Mouse (Mus musculus) neural tube, embryonic 13.5 days (tissue): ENCODE results near the gene Ubn1. TPM values are rescaled to one million over a fixed set of nuclear protein-coding genes. Genes with fewer than 3 reads are reported as not detected.

ENCODE experiments used
- ATAC-seq: fragments of 200-750 bp; cut with Nextera tagmentation; 2 replicates; pipeline ENCODE4 v1.8.0; 2017; ENCODE audit warnings: low read depth, mild to moderate bottlenecking, moderate TSS enrichment, moderate library complexity
- H3K27ac ChIP-seq: fragments of 300-500 bp; sonication (generic); replicated peaks from 2 replicates; pipeline ENCODE4 v1.5.1; 2015; ENCODE audit warnings: moderate library complexity, mild to moderate bottlenecking, inconsistent platforms
- H3K27me3 ChIP-seq: fragments of 300-500 bp; sonication (generic); 2 replicates; pipeline ENCODE4 v1.6.1; 2015; ENCODE audit warnings: mild to moderate bottlenecking, inconsistent platforms
- H3K36me3 ChIP-seq: fragments of 300-500 bp; sonication (generic); 2 replicates; pipeline ENCODE4 v1.6.1; 2015; ENCODE audit warnings: mild to moderate bottlenecking, inconsistent platforms
- H3K4me1 ChIP-seq: fragments of 300-500 bp; sonication (generic); replicated peaks from 2 replicates; pipeline ENCODE4 v1.6.1; 2015; ENCODE audit warnings: inconsistent platforms
- H3K4me2 ChIP-seq: fragments of 300-500 bp; sonication (generic); 2 replicates; pipeline ENCODE4 v1.6.1; 2015; ENCODE audit warnings: inconsistent platforms, mild to moderate bottlenecking, moderate library complexity
- H3K4me3 ChIP-seq: fragments of 300-500 bp; sonication (generic); 2 replicates; pipeline ENCODE4 v1.5.1; 2015; ENCODE audit warnings: mild to moderate bottlenecking, inconsistent platforms
- H3K9ac ChIP-seq: fragments of 300-500 bp; sonication (generic); 2 replicates; pipeline ENCODE4 v1.6.1; 2015; ENCODE audit warnings: moderate library complexity, mild to moderate bottlenecking, inconsistent platforms
- H3K9me3 ChIP-seq: fragments of 300-500 bp; sonication (generic); 2 replicates; pipeline ENCODE4 v1.6.1; 2016; ENCODE audit warnings: inconsistent platforms
- WGBS: fragments of 180-500 bp; shearing (Covaris S2); methylation state at CpG from one replicate; pipeline ENCODE4 v1.1.7; 2015; 5-methylcytosine and 5-hydroxymethylcytosine counted together
- polyA plus RNA-seq: library from polyadenylated mRNA; unstranded; fragments of >200 nt; fragmentation: Nextera tagmentation; extraction: Ambion mirVana; gene quantifications from 2 replicates; pipeline ENCODE4 v1.2.1, GENCODE M21; 2015

Ubn1 gene
- polyA plus RNA-seq, 1 experiment from 2014 or later, result 16.0 TPM

DNA sequence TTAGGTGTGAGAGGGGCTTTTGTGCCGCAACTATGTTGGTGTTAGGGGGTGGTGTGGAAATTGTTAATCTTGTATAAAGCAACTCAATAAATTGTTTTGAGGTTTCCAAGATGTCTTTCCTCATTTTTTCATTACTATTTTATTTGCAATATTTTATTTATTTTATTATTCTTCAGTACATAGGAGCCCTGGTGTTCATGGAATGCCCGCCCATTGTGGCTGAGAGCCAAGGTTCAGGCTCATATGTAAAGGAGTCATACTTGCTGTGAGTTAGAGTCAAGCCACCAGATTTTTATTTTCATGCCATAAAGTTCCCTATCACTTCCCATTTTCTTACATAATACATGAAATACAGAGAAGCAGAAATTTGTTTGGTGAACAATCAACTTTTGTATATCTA, 36.3 kb downstream of the Ubn1 start:
- no peak overlapping the region for H3K9ac ChIP-seq
- no peak for ATAC-seq

GRCm38 (mm10) chr16:5089021-5089420, 39.2 kb downstream of the Ubn1 start:
- Histone ChIP-seq H3K36me3 (peaks cover 50% of the 10 kb centered on the region), H3K9ac (no peak overlapping the region), H3K9me3 (no peaks in the 10 kb centered on the region), H3K4me1 (no peaks in the 10 kb centered on the region), H3K4me2 (no peak overlapping the region), H3K27ac (no peak overlapping the region), H3K27me3 (no peaks in the 10 kb centered on the region), H3K4me3 (no peak overlapping the region)
- 76% methylated on average over 10 of the region's 10 CpGs for WGBS
- no peak for ATAC-seq

More for the DNA sequence above, 36.3 kb downstream of the Ubn1 start:
- Histone ChIP-seq H3K4me3 (no peak overlapping the region), H3K27me3 (no peaks in the 10 kb centered on the region), H3K9me3 (no peaks in the 10 kb centered on the region), H3K4me1 (no peaks in the 10 kb centered on the region), H3K36me3 (peaks cover 76% of the 10 kb centered on the region), H3K4me2 (no peak overlapping the region), H3K27ac (no peak overlapping the region)
- 97% methylated on average over 2 of the region's 2 CpGs for WGBS

DNA sequence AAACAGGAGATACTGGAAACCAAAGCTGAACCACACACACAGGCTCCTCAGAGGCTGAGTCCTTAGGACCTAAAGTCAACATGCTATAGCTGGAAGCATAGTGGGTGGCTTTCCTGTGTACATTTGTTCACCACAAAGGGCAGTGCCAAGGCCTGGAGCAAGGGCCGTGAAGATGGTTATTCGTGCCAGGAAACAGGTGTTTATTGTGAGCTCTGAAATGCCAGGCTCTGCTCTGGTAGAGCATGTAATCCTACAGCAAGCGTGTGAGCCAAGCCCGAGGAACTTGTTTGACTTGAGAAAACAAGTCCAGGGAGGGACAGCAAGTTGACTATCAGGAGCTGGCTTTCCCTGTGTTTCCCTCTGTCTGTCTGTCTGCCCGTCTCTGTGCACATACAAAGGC, 43.4 kb downstream of the Ubn1 start:
- Histone ChIP-seq H3K4me1 (no peaks in the 10 kb centered on the region), H3K36me3 (peaks cover 7% of the 10 kb centered on the region), H3K9me3 (no peaks in the 10 kb centered on the region), H3K27ac (no peak overlapping the region), H3K9ac (no peak overlapping the region), H3K4me3 (no peak overlapping the region), H3K27me3 (no peaks in the 10 kb centered on the region), H3K4me2 (no peak overlapping the region)
- WGBS, result 83% methylated on average over 5 of the region's 5 CpGs
- ATAC-seq, result no peak

DNA sequence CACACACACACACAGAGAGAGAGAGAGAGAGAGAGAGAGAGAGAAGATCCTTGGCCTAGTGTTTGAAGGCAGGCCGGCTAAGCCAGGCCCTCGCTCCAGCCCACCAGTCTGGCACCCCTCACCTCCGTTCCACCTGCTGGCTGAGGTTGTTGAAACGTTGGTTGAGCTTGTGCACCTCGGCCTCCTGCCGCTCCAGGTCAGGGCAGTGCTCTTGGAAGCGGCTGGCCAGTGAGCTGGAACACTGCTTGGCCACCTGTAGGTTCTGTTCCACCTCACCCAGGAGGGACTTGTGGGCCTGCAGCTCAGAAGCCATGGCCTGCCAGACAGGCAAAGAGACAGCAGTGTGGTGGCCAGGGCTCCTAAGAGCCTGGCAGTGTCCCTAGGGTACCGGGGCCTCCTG, 46.6 kb downstream of the Ubn1 start:
- Histone ChIP-seq H3K36me3 (no peaks in the 10 kb centered on the region), H3K4me3 (no peak overlapping the region), H3K27me3 (no peaks in the 10 kb centered on the region), H3K27ac (no peak overlapping the region), H3K4me2 (no peak overlapping the region), H3K9me3 (no peaks in the 10 kb centered on the region), H3K9ac (no peak overlapping the region), H3K4me1 (no peaks in the 10 kb centered on the region)
- 83% methylated on average over 8 of the region's 8 CpGs for WGBS
- no peak for ATAC-seq

- Histone ChIP-seq H3K4me1 (no peaks in the 10 kb centered on the region), H3K36me3 (no peaks in the 10 kb centered on the region), H3K27me3 (no peaks in the 10 kb centered on the region), H3K4me2 (no peak overlapping the region), H3K27ac (no peak overlapping the region), H3K9ac (no peak overlapping the region), H3K9me3 (no peaks in the 10 kb centered on the region), H3K4me3 (no peak overlapping the region)
- 82% methylated on average over 6 of the region's 6 CpGs for WGBS
- no peak for ATAC-seq
These were observed 51.1 kb downstream of the Ubn1 start for GRCm38 (mm10) chr16:5101000-5101399.

GRCm38 (mm10) chr16:5109877-5110276, 60.0 kb downstream of the Ubn1 start:
- WGBS, result 79% methylated on average over 7 of the region's 7 CpGs
- no peak for ATAC-seq
- H3K4me3 ChIP-seq, result no peak overlapping the region
- H3K9me3 ChIP-seq, result no peaks in the 10 kb centered on the region
- H3K36me3 ChIP-seq, result no peaks in the 10 kb centered on the region
- H3K4me2 ChIP-seq, result no peak overlapping the region
- H3K4me1 ChIP-seq, result peaks cover 8% of the 10 kb centered on the region; the same call in 1 of the 2 replicates
- H3K27ac ChIP-seq, result no peak overlapping the region
- H3K27me3 ChIP-seq, result no peaks in the 10 kb centered on the region
- H3K9ac ChIP-seq, result no peak overlapping the region

GRCm38 (mm10) chr16:5111021-5111420, 61.2 kb downstream of the Ubn1 start:
- peaks cover 8% of the 10 kb centered on the region; the same call in 1 of the 2 replicates for H3K4me1 ChIP-seq
- no peak overlapping the region for H3K4me2 ChIP-seq
- H3K27me3 ChIP-seq, result no peaks in the 10 kb centered on the region
- H3K9me3 ChIP-seq, result no peaks in the 10 kb centered on the region
- no peak overlapping the region for H3K27ac ChIP-seq
- WGBS, result 92% methylated on average over 3 of the region's 3 CpGs
- H3K36me3 ChIP-seq, result no peaks in the 10 kb centered on the region
- no peak overlapping the region for H3K9ac ChIP-seq
- ATAC-seq, result no peak
- no peak overlapping the region for H3K4me3 ChIP-seq

GRCm38 (mm10) chr16:5113002-5113550, 63.2 kb downstream of the Ubn1 start:
- Histone ChIP-seq H3K27me3 (no peaks in the 10 kb centered on the region), H3K27ac (no peak overlapping the region), H3K9ac (no peak overlapping the region), H3K4me3 (no peak overlapping the region), H3K9me3 (no peaks in the 10 kb centered on the region), H3K4me1 (peaks cover 8% of the 10 kb centered on the region; the same call in 1 of the 2 replicates), H3K4me2 (no peak overlapping the region), H3K36me3 (no peaks in the 10 kb centered on the region)
- 70% methylated on average over 4 of the region's 4 CpGs for WGBS
- ATAC-seq, result no peak

DNA sequence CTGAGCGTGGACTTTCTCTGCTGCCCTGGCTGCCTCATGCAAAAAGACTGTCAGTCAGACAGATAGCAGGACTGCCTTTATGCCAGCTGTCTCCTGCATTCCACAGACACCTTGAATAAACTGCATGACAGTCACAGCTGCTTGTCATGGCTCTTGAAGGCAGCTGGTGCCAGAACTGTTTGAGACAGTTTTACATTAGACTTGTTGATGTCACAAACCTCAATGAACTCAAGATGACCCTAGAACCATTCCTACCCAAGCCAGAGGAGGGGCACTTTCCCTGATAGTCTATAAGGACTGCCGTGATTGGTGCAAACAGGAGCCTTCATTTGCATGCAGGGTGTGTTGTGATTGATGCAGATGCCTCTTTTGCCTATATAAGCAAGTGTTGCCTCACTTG, 63.7 kb downstream of the Ubn1 start:
- H3K4me2 ChIP-seq, result no peak overlapping the region
- no peaks in the 10 kb centered on the region for H3K36me3 ChIP-seq
- H3K9ac ChIP-seq, result no peak overlapping the region
- no peak overlapping the region for H3K27ac ChIP-seq
- no peaks in the 10 kb centered on the region for H3K9me3 ChIP-seq
- ATAC-seq, result no peak
- WGBS, result 77% methylated on average over 2 of the region's 2 CpGs
- H3K4me1 ChIP-seq, result peaks cover 8% of the 10 kb centered on the region; the same call in 1 of the 2 replicates
- H3K27me3 ChIP-seq, result no peaks in the 10 kb centered on the region
- no peak overlapping the region for H3K4me3 ChIP-seq

DNA sequence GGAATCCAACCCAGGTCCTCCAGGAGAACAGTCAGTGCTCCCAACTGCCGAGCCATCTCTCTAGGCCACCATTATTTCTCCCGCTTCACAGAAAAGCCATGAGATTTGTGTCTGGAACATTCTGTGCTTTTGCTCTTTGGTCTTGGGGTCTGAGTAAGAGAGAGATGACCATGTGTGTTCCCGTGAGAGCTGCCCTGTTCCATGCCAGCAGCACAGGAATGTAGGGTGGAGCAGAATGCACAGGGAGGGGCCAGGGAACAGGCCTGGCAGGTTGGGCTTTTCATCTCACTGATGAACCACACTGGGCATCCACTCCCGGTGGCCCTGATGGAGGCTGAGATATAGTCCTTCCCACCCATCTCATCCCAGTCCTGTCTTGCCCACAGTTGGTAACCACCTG, 69.5 kb downstream of the Ubn1 start:
- no peaks in the 10 kb centered on the region for H3K9me3 ChIP-seq
- ATAC-seq, result no peak
- H3K4me1 ChIP-seq, result no peaks in the 10 kb centered on the region
- H3K27me3 ChIP-seq, result peaks cover 11% of the 10 kb centered on the region; the same call in 1 of the 2 replicates
- 87% methylated on average over 4 of the region's 4 CpGs for WGBS
- H3K4me2 ChIP-seq, result no peak overlapping the region
- no peak overlapping the region for H3K9ac ChIP-seq
- H3K27ac ChIP-seq, result no peak overlapping the region
- no peak overlapping the region for H3K4me3 ChIP-seq
- H3K36me3 ChIP-seq, result no peaks in the 10 kb centered on the region

DNA sequence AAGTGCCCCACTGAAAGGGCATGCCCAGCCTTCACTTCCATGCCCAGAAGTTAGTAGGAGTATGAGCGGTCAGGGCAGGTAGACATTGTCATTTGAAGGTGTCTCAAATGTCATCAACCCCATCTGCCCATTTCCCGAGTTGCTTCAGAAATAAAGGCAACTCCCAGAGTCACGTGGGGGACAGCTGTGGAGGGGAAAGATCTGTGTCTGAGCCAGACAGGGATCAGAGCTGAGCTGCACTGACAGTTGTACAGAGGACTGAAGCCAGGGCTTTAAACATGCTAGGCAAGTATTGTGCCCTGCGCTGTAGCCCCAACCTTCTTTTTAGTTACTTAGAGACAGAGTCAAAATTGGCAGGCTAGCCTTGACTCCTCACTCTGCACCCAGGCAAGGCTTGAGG, 70.0 kb downstream of the Ubn1 start:
- H3K9me3 ChIP-seq, result no peaks in the 10 kb centered on the region
- ATAC-seq, result no peak
- H3K36me3 ChIP-seq, result no peaks in the 10 kb centered on the region
- H3K9ac ChIP-seq, result no peak overlapping the region
- peaks cover 11% of the 10 kb centered on the region; the same call in 1 of the 2 replicates for H3K27me3 ChIP-seq
- no peak overlapping the region for H3K27ac ChIP-seq
- no peak overlapping the region for H3K4me2 ChIP-seq
- WGBS, result 85% methylated on average over 4 of the region's 4 CpGs
- no peaks in the 10 kb centered on the region for H3K4me1 ChIP-seq
- no peak overlapping the region for H3K4me3 ChIP-seq

GRCm38 (mm10) chr16:5123476-5123875, 73.6 kb downstream of the Ubn1 start:
- 74% methylated on average over 6 of the region's 6 CpGs for WGBS
- Histone ChIP-seq H3K4me3 (no peak overlapping the region), H3K4me2 (no peak overlapping the region), H3K9ac (no peak overlapping the region), H3K9me3 (no peaks in the 10 kb centered on the region), H3K27me3 (peaks cover 22% of the 10 kb centered on the region), H3K36me3 (no peaks in the 10 kb centered on the region), H3K4me1 (no peaks in the 10 kb centered on the region), H3K27ac (no peak overlapping the region)
- no peak for ATAC-seq

- 73% methylated on average over 2 of the region's 2 CpGs for WGBS
- Histone ChIP-seq H3K9ac (no peak overlapping the region), H3K36me3 (no peaks in the 10 kb centered on the region), H3K4me3 (no peak overlapping the region), H3K4me2 (no peak overlapping the region), H3K27me3 (peaks cover 75% of the 10 kb centered on the region), H3K9me3 (no peaks in the 10 kb centered on the region), H3K27ac (no peak overlapping the region), H3K4me1 (peaks cover 13% of the 10 kb centered on the region)
- no peak for ATAC-seq
These were observed 80.3 kb downstream of the Ubn1 start for GRCm38 (mm10) chr16:5130196-5130595.
